Mouse (Mus musculus): ENCODE measurements at regions not wholly inside any gene's neighbourhood (a gene's known extent, or its start where the extent isn't known, plus 50 kb on each side); places are given as distances from the start of the nearest gene placed in this dataset.

DNA sequence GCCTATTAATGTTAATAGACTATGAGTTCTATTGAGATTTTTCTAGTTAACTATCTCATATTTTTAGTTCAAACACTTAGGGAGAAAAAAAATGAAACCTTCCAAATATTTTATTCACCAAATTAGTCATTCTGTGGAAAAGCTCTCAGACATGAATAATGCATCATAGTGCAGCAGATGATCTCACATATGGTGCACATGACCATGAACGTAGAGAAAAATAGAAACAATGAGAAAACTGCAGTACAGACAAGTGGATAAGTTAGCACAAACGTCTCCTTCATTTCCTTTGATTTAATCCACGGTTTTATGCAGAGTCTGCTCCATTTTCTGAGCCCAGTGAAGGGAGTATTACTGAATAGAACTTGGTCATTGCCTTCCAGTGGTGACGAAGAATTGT lies 260.5 kb upstream of the Kcnj16 start:
- Histone ChIP-seq H3K4me2 (ENCODE audit: low read depth, low read length) (no peak overlapping the region), H3K9me3 (ENCODE audit: low read length) (no peaks in the 10 kb centered on the region), H3K27me3 (ENCODE audit: insufficient read depth, low read length) (no peaks in the 10 kb centered on the region), H3K4me1 (ENCODE audit: insufficient read depth, low read length) (no peaks in the 10 kb centered on the region), H3K27ac (no peak overlapping the region), H3K36me3 (ENCODE audit: insufficient read depth, low read length) (no peaks in the 10 kb centered on the region), H3K9ac (replicated peaks; ENCODE audit: low read length) (no peak overlapping the region), H3K4me3 (ENCODE audit: low read length) (no peak overlapping the region)
- 67% methylated on average over 4 of the region's 4 CpGs for WGBS
- TF ChIP-seq CTCF (IDR thresholded peaks at IDR 0.05; ENCODE audit: low read depth) = no peak
- DNase-seq (ENCODE audit: low spot score) (no peak), ATAC-seq (no peak)

DNA sequence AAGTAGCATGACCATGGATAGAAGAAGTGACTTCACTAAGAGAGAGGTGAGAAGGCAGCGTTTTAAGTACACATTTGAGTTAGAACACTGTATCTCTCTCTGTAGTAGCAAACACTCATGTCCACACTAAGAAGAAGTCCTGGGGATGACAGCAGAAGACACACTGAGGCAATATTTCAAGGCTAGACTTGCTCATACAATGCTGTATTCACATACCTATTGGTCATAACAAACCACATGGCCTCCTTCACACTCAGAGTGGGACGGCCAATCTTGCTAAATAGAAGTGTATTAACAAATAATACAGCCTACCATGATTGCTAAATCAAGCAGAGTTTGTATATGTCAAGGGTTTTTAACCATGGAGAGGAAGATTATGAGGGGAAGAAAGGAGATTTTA lies 252.5 kb upstream of the Kcnj16 start:
- no peak overlapping the region for H3K4me3 ChIP-seq (ENCODE audit: low read length)
- H3K27ac ChIP-seq = no peak overlapping the region
- no peaks in the 10 kb centered on the region for H3K9me3 ChIP-seq (ENCODE audit: low read length)
- H3K9ac ChIP-seq (replicated peaks; ENCODE audit: low read length) = no peak overlapping the region
- ATAC-seq (no peak), DNase-seq (ENCODE audit: low spot score) (no peak)
- no peak for TF ChIP-seq CTCF (IDR thresholded peaks at IDR 0.05; ENCODE audit: low read depth)
- no peaks in the 10 kb centered on the region for H3K4me1 ChIP-seq (ENCODE audit: insufficient read depth, low read length)
- H3K4me2 ChIP-seq (ENCODE audit: low read depth, low read length) = no peak overlapping the region
- H3K27me3 ChIP-seq (ENCODE audit: insufficient read depth, low read length) = no peaks in the 10 kb centered on the region
- 88% methylated on average over 2 of the region's 2 CpGs for WGBS
- H3K36me3 ChIP-seq (ENCODE audit: insufficient read depth, low read length) = no peaks in the 10 kb centered on the region

DNA sequence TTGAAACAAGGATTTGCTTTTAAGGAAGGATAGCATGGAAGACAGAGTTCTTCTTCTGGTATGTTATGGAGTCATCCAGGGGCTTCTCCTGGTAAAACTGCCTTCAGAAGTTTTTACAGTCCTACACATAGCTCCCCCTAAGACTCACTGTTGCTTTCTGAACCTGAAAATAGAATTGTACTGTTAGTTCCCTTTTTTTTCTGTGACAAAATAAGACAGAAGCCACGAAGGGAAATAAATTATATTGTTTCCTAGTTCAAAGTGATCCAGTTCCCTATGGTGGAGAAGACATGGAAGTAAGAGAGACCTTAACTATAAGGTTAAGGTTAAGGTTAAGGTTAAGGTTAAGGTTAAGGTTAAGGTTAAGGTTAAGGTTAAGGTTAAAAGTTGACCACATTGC lies 251.5 kb upstream of the Kcnj16 start:
- Histone ChIP-seq H3K27ac (no peak overlapping the region), H3K9me3 (ENCODE audit: low read length) (no peaks in the 10 kb centered on the region), H3K4me2 (ENCODE audit: low read depth, low read length) (no peak overlapping the region), H3K4me3 (ENCODE audit: low read length) (no peak overlapping the region), H3K9ac (replicated peaks; ENCODE audit: low read length) (no peak overlapping the region), H3K27me3 (ENCODE audit: insufficient read depth, low read length) (no peaks in the 10 kb centered on the region), H3K4me1 (ENCODE audit: insufficient read depth, low read length) (no peaks in the 10 kb centered on the region), H3K36me3 (ENCODE audit: insufficient read depth, low read length) (no peaks in the 10 kb centered on the region)
- no peak for TF ChIP-seq CTCF (IDR thresholded peaks at IDR 0.05; ENCODE audit: low read depth)
- ATAC-seq = no peak
- DNase-seq (ENCODE audit: low spot score) = no peak
- 64% methylated on average over 1 of the region's 1 CpGs for WGBS

DNA sequence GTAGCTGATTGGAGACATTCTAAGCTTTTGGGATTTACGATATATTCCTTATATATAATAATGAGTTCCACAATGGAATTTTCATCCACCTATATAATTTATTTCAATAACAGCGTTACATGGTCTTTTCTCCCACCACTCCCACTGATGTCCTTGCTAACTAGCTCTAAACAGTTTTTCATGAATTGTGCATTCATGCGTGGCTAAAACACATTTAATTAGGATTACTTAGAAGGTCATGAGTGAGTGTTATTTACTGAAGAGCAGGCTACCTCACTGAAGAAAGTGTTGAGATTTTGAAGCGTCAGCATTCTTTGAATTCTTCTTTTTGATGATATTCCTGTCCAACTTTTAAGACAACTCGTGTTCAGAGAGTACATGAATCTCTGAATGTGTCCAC lies 245.1 kb upstream of the Kcnj16 start:
- H3K9ac ChIP-seq (replicated peaks; ENCODE audit: low read length) = no peak overlapping the region
- no peaks in the 10 kb centered on the region for H3K27me3 ChIP-seq (ENCODE audit: insufficient read depth, low read length)
- 81% methylated on average over 5 of the region's 5 CpGs for WGBS
- H3K4me2 ChIP-seq (ENCODE audit: low read depth, low read length) = no peak overlapping the region
- H3K9me3 ChIP-seq (ENCODE audit: low read length) = no peaks in the 10 kb centered on the region
- no peak for DNase-seq (ENCODE audit: low spot score)
- TF ChIP-seq CTCF (IDR thresholded peaks at IDR 0.05; ENCODE audit: low read depth) = no peak
- H3K4me3 ChIP-seq (ENCODE audit: low read length) = no peak overlapping the region
- H3K27ac ChIP-seq = no peak overlapping the region
- H3K4me1 ChIP-seq (ENCODE audit: insufficient read depth, low read length) = no peaks in the 10 kb centered on the region
- no peaks in the 10 kb centered on the region for H3K36me3 ChIP-seq (ENCODE audit: insufficient read depth, low read length)
- no peak for ATAC-seq

DNA sequence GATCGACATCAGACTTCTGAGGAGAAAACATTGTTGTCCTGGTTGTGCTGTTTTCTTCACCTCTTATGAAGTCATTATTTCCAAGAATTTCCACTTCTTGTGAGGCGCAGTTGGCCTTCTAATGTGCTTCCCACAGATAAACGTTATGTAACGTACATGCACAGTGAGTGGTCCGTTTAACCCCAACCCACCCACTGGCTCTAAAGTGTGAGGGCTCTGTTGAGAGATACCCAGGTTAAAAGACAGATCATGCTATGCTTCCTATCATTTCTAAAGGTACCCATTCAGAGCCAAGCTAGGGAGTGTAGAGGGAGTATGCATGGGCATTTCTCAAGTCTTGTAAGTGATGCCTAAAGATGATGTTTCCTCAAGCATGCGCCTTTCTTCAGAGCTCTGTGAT lies 243.9 kb upstream of the Kcnj16 start:
- 83% methylated on average over 6 of the region's 6 CpGs for WGBS
- no peaks in the 10 kb centered on the region for H3K27me3 ChIP-seq (ENCODE audit: insufficient read depth, low read length)
- no peaks in the 10 kb centered on the region for H3K9me3 ChIP-seq (ENCODE audit: low read length)
- no peak overlapping the region for H3K27ac ChIP-seq
- H3K36me3 ChIP-seq (ENCODE audit: insufficient read depth, low read length) = no peaks in the 10 kb centered on the region
- no peak for DNase-seq (ENCODE audit: low spot score)
- no peak overlapping the region for H3K4me2 ChIP-seq (ENCODE audit: low read depth, low read length)
- H3K4me1 ChIP-seq (ENCODE audit: insufficient read depth, low read length) = no peaks in the 10 kb centered on the region
- no peak overlapping the region for H3K9ac ChIP-seq (replicated peaks; ENCODE audit: low read length)
- no peak overlapping the region for H3K4me3 ChIP-seq (ENCODE audit: low read length)
- no peak for ATAC-seq
- no peak for TF ChIP-seq CTCF (IDR thresholded peaks at IDR 0.05; ENCODE audit: low read depth)

DNA sequence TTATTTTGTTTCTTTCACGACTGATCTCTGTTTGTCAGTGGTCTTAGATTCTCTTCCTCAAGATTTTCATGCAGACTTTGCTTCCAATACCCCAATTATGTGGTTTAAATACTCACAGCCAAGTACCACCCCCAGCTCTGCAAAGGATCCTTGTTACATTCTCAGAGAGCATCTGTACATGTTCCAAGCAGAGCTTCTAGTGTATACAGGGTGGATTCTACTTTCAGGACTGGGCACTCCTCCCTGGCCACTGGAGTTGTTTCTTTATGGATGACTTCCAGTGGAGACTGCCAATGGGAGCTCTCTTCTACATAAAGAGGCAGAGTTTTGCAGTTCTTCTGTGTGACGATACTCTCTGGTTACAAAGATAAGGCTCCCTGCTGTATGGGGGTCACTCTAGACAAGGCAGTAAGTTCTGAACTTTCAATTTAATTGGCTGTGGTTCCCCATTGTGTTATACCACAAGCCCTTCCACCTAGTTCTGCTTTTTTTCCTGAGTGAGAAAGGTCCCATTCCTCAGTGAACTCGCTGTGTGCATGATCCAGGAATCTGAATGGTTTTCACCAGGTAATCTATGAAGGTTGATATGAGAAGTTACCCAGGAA lies 240.4 kb upstream of the Kcnj16 start:
- ATAC-seq (no peak), DNase-seq (ENCODE audit: low spot score) (no peak)
- Histone ChIP-seq H3K4me2 (ENCODE audit: low read depth, low read length) (no peak overlapping the region), H3K9me3 (ENCODE audit: low read length) (no peaks in the 10 kb centered on the region), H3K9ac (replicated peaks; ENCODE audit: low read length) (no peak overlapping the region), H3K4me1 (ENCODE audit: insufficient read depth, low read length) (no peaks in the 10 kb centered on the region), H3K27me3 (ENCODE audit: insufficient read depth, low read length) (no peaks in the 10 kb centered on the region), H3K4me3 (ENCODE audit: low read length) (no peak overlapping the region), H3K36me3 (ENCODE audit: insufficient read depth, low read length) (no peaks in the 10 kb centered on the region), H3K27ac (no peak overlapping the region)
- 66% methylated on average over 3 of the region's 3 CpGs for WGBS
- TF ChIP-seq CTCF (IDR thresholded peaks at IDR 0.05; ENCODE audit: low read depth) = no peak

DNA sequence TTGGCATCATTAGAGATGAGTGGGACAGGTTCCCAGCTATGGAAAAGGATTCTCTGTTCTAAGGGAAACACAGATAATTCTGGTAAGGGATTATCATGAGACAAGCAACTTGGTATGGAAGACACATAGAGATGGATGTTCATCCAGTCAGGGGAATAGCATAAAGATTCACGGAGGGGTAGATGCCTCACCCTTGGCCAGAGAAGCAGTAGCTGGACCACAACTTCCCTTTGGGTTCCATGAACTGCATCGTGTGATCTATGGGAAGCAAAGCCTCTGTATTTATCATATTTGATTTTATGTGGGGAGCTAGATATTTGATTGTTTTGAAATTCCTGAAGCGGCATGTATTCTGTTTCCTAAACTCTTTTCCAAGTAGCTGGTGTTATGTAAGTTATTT lies 236.3 kb upstream of the Kcnj16 start:
- H3K4me3 ChIP-seq (ENCODE audit: low read length) = no peak overlapping the region
- H3K27ac ChIP-seq = no peak overlapping the region
- TF ChIP-seq CTCF (IDR thresholded peaks at IDR 0.05; ENCODE audit: low read depth) = no peak
- no peaks in the 10 kb centered on the region for H3K27me3 ChIP-seq (ENCODE audit: insufficient read depth, low read length)
- H3K4me2 ChIP-seq (ENCODE audit: low read depth, low read length) = no peak overlapping the region
- WGBS = 85% methylated on average over 3 of the region's 3 CpGs
- H3K36me3 ChIP-seq (ENCODE audit: insufficient read depth, low read length) = no peaks in the 10 kb centered on the region
- H3K9ac ChIP-seq (replicated peaks; ENCODE audit: low read length) = no peak overlapping the region
- DNase-seq (ENCODE audit: low spot score) = no peak
- no peak for ATAC-seq
- no peaks in the 10 kb centered on the region for H3K4me1 ChIP-seq (ENCODE audit: insufficient read depth, low read length)
- no peaks in the 10 kb centered on the region for H3K9me3 ChIP-seq (ENCODE audit: low read length)

Data from hindbrain, postnatal 0 days (tissue).